Mouse (Mus musculus): ENCODE measurements around the gene Tipin. TPM values are rescaled to one million over a fixed set of nuclear protein-coding genes. Genes with fewer than 3 reads are reported as not detected.

Tipin gene
- polyA plus RNA-seq, 1 experiment from 2014 or later: 185 TPM

- Histone ChIP-seq H3K27me3 (no peaks in the 10 kb centered on the region), H3K4me2 (replicated peaks) (no peak overlapping the region), H3K4me1 (no peaks in the 10 kb centered on the region), H3K9me3 (replicated peaks) (no peaks in the 10 kb centered on the region), H3K4me3 (replicated peaks) (no peak overlapping the region), H3K27ac (replicated peaks) (no peak overlapping the region), H3K9ac (no peak overlapping the region), H3K36me3 (no peaks in the 10 kb centered on the region)
- no peak for ATAC-seq (ENCODE audit: insufficient number of reproducible peaks, low FRiP score, low TSS enrichment, low read depth)
- WGBS: 46% methylated on average over 5 of the region's 5 CpGs
Observed at GRCm38 (mm10) chr9:64349490-64349889, 68.1 kb downstream of the Tipin start.

GRCm38 (mm10) chr9:64351191-64351590 lies 69.8 kb downstream of the Tipin start:
- WGBS: 39% methylated on average over 3 of the region's 3 CpGs
- H3K4me1 ChIP-seq: no peaks in the 10 kb centered on the region
- H3K9ac ChIP-seq: no peak overlapping the region
- no peaks in the 10 kb centered on the region for H3K36me3 ChIP-seq
- no peak overlapping the region for H3K27ac ChIP-seq (replicated peaks)
- no peak for ATAC-seq (ENCODE audit: insufficient number of reproducible peaks, low FRiP score, low TSS enrichment, low read depth)
- no peaks in the 10 kb centered on the region for H3K9me3 ChIP-seq (replicated peaks)
- no peak overlapping the region for H3K4me2 ChIP-seq (replicated peaks)
- H3K27me3 ChIP-seq: no peaks in the 10 kb centered on the region
- H3K4me3 ChIP-seq (replicated peaks): no peak overlapping the region

Other genes with a start within 250 kb of the Tipin start
- 0.16 TPM in 1 of 2 replicates, not detected in the other for gene Lctl, start 164.4 kb upstream of the Tipin start, polyA plus RNA-seq (2015; fragmentation: Nextera tagmentation; extraction: Ambion mirVana)
- gene Zwilch, start 108.5 kb upstream of the Tipin start, polyA plus RNA-seq (2015; fragmentation: Nextera tagmentation; extraction: Ambion mirVana): 16.3 and 19.5 TPM in 2 replicates
- 1,153 and 1,206 TPM in 2 replicates for gene Rpl4, start 108.2 kb upstream of the Tipin start, polyA plus RNA-seq (2015; fragmentation: Nextera tagmentation; extraction: Ambion mirVana)
- gene Snapc5, start 102.3 kb upstream of the Tipin start, polyA plus RNA-seq (2015; fragmentation: Nextera tagmentation; extraction: Ambion mirVana): 30.2 and 35.3 TPM in 2 replicates
- gene Uchl4, start 46.4 kb upstream of the Tipin start, polyA plus RNA-seq (2015; fragmentation: Nextera tagmentation; extraction: Ambion mirVana): 2.1 and 3.2 TPM in 2 replicates
- 99.5 and 100 TPM in 2 replicates for gene Map2k1, start 27.9 kb upstream of the Tipin start, polyA plus RNA-seq (2015; fragmentation: Nextera tagmentation; extraction: Ambion mirVana)
- 18.7 and 19.7 TPM in 2 replicates for gene Dis3l, start 59.7 kb downstream of the Tipin start, polyA plus RNA-seq (2015; fragmentation: Nextera tagmentation; extraction: Ambion mirVana)
- 1.0 and 1.9 TPM in 2 replicates for gene Megf11, start 104.0 kb downstream of the Tipin start, polyA plus RNA-seq (2015; fragmentation: Nextera tagmentation; extraction: Ambion mirVana)